Mouse (Mus musculus) lung, postnatal 36 days (tissue): Measurements from ENCODE around the gene St6galnac4.
A peak's percentile ranks its signal among the peaks of the same experiment; 100 is the strongest.

Experiments
- DNase-seq: peaks from one replicate; pipeline ENCODE4 v3.0.0; 2022; ENCODE audit warnings: mixed read lengths

Gene St6galnac4

DNA sequence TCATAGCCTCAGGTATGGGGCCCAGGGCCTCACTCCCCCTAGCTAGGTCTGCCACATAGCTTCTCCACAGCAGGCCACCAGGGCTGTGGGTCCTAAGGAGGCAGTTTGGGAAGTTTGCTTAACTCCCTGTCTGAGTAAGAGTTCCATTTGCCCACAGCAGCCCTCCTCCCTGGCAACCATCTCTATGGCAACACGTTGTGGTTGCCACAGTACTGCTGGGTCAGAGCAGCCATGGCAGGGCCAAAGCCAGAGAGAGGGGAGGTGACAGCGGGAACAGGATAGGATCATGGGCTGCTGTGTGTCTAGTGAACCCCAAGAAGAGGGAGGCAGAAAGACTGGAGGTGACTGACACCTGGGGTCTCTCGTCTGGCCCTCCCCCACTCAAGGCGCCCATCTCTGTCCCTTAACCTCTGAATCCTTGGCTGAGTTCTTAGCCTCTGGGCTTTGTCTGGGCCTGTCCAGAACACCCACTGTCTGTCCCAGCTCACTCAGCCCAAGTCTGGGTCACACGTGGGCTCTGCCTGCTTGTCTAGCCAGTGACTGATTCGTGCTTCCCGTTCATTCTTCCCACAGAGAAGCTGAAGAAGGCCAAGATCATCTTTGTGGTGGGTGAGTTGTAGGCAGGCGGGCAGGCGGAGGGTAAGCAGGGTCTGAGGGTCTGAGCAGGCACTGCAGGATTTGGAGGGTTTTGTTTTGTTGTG lies 42.5 kb downstream of the St6galnac4 start:
- peak; percentile 82 for DNase-seq

DNA sequence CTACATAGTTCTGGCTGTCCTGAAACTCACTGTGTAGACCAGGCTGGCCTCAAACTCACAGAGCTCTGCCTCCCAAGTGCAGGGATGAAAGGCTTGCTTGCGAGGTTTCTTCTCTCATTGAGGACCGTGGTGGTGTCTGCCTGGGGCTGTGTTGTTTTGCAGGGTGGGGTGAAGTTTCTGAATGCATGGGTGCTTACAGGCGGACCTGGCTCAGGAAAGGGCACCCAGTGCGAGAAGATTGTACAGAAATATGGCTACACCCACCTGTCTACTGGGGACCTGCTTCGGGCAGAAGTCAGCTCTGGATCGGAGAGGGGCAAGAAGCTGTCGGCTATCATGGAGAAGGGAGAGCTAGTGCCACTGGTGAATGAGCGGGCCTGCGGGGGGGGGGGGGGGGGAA lies 43.1 kb downstream of the St6galnac4 start:
- no peak for DNase-seq

DNA sequence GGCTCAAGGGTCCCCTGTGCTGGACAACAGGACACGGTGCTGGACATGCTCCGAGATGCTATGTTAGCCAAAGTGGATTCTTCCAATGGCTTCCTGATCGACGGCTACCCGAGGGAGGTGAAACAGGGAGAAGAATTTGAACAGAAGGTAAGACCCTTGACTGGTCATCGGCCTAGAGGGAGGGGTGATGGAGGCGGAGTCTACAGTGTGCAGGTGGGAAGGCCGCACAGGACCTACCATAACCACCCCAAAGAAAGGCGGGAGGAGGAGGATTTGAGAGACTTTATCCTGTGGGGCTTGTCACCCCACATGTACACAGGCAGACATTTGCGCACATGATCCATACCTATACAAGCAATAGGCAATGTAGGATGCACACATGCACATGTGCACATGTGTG lies 44.2 kb downstream of the St6galnac4 start:
- DNase-seq: no peak

DNA sequence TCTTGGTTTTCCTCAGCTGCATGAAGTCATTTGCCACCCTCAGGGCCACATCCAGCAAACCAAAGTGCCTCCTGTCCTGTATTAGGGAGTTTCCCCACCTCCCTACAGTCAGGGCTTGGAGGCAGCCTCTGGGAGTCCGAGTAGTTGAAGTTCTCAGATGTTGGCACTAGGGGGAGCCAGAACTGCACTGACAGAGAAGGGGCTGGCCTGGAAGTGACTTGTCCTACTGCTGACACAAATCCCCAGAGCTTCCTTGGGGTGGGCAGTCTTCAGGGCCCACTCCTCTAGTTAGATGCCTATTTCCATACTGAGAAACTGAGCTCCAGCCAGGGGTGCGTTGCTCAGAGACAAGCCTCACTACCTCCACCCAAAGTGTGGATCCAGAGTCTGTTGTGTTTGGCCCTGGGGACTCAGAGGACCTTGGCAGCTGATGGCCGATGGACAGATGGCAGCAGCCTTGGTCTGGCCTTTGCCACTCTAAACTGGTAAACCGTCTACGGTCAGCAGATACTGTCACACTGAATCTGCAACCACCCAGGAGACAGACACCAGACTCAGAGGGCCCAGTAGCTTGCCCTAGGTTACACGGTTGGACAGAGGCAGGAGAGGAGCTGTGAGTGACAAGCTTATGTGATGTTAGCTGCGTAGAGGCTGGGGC lies 45.0 kb downstream of the St6galnac4 start:
- DNase-seq: peak; percentile 92

DNA sequence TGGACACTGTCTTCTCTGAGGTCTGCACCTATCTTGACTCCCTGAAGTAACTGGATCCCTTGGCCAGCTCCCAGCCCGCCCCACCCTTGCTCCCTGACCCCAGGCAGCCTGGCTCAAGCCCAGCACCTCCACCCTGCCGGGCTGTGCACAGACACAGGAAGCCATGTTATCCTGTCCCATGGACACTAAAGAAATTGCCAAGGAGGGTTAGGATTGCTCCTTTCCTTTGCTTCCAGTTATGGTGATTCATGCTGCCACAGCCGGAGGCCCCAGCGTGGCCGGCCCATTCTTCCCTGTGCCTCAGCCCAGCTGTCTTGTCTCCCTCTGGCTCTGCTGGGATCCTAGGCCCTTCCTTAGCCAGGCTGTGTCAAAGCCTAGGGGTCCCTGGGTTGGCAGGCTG lies 46.8 kb downstream of the St6galnac4 start:
- peak; percentile 83 for DNase-seq

DNA sequence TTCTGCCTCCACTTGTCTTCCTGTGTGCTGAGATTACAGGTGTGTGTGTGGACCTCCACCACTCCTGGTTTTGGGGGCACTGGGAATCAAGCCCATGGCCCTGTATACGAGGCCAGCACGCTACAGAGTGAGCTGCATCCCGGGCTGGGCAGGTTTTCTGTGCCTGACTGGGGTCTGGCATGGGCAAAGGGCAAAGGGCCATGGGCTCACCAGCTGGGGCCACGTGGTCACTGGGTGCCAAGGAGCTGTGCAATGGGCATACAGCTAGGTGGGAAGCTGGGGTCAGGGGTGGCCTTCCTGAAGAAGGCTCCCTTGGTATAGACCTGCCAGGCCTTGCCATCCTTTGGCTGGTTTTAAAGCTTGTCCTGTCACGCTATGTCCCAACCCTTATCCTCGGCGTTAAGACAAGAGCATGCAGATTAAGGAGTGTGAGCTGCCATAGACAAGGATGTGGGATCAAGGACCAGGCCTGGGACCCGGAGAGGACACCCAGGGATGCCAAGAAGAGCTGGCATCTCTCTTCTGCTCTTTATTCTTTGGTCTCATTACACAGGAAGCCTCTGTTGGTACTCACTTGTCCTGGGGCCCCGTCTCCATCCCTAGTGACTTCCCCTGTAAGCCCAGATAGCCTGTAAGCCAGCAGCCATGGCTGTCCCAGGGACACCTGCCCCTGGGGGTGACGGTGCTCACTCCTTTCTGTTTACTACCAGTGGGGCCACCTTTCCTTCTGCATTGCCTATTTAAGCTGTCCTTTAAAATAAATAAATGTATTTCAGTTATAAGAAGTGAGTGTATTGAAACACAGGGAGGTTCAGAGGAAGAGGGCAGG lies 47.6 kb downstream of the St6galnac4 start:
- DNase-seq: no peak

DNA sequence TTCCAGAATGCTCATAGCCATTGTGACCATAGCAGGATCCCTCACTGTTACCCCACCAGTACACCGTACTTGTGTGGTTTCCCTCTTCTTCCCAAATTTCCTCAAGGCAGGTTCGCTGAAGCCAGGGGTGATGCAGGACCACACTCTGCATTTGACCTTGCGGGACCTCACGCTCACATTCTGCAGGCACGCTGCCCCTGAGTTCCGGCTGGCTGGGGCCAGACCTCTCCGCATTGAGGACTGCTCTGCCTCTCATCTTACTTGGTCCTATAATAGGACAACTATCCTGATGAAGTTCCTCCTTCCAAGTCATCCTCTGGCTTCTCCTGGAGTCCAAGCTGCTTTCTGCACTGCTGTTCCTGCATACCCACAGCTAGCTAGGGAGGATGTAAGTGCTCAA lies 49.7 kb downstream of the St6galnac4 start:
- DNase-seq: no peak

DNA sequence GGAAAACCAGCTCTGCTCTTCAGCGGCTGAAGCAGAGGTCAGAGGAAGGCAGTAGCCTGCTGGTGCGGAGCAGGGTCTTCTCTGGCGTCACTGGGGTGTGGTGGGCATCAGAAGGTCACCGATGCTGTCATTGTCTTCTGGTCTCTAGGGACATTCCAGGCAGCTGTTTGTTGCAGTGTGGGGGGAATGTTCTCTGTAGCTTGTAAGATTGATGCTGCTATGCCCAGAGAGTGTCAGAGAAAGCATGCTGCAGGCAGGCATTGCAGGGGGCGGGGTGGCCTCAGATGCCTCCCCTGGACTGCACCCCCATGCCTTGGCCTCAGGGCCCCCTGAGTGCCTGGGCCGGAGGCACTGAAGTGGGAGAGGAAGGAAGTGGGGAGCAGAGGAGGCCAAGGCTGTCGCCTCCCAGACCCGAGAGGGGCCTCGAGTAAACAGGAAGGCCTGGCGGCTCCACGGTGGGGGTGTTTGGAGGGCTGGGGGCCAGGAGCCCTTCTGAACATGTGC lies 50.9 kb downstream of the St6galnac4 start:
- peak; percentile 88 for DNase-seq

DNA sequence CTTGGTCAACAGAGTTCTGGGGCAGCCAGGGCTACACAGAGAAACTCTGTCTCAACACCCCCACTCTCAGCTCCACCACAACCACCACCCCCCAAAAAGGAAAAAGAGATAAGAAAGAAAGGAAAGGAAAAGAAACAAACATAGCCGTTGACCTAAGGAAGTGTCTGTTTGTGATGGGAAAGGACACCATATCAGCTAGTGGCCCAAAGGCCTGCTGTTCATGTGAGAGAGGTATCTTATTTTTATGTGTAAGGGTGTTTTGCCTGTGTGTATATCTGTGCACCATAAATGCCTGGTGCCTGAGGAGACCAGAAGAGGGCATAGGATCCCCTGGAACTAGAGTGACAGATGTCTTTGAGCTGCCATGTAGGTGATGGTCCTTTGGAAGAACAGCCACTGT lies 52.7 kb downstream of the St6galnac4 start:
- DNase-seq: no peak

DNA sequence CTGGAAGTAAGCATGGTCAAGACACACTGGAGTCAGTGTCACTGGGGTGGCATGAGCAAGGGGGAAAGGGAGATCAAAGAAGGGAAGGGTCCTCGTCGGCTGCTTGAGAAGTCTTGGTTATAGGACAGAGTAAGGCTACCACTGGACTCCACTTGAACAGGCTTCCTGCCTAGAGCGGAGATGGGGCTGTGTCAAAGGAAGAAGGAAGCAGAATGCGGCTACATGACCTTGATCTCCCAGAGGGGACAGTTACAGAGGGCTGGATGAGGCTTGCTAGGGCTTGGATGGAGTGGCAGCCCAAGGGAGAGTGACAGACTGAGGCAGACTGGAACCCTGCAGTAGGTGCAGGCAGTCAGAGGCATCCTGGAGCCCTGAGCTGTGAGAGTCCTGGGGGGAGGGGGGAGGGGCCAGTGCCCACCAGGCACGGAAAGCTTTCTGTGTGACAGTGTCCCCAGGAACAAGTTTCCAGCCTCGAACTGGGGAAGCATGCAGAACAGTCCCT lies 53.7 kb downstream of the St6galnac4 start:
- no peak for DNase-seq

DNA sequence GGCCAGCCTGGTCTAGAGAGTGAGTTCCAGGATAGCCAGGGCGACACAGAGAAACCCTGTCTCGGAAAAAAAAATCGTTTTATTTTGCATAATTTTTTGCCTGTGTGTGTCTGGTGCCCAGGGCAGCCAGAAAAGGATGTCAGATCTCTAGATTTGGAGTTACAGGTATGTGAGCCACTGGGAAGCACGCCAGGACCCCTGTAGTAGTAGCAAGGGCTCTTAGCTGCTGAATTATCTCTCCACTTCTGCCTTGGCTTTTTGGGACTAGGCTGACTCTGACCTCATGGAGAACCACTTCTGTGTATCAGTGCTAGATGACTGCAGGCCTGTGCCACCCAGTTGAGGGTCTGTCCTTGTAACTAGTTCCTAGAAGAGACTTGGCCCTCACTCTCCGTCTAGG lies 54.9 kb downstream of the St6galnac4 start:
- DNase-seq: no peak

DNA sequence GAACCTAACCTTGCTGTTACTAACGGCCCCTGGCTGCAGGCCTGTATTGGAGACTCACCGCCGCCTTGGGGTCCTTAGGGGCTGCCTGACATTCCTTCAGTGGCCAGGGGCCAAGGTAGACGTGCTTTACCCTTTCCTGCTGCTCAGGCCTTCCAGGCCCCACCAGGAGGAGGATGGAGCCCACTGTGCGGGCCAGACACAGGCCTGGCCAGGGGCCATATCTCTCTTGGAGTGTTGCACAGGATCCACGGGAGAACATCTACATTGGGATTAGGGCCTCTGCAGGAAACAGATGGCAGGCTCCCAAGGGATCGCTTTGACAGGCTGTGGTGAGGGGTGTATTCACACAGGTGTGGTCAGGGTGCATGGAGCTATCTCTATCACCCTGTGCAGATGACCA lies 55.9 kb downstream of the St6galnac4 start:
- no peak for DNase-seq

DNA sequence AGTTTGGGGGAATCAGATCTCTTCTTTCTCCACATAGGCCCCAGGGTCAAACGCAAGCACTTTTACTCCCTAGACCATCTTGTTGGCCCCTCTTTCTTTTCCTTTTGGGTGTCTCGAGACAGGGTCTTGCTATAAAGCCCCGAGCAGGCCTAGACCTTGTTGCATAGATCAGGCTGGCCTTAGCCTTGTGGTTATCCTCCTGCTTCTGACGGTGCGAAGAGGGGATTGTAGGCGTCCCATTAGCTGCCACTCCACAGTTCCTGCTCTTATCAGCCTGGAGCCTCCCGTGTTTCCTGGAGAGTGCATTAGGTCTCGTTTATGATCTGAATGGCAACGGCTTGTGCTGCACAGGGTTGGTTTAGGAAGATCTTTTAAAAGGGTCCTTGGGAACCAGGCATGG lies 57.2 kb downstream of the St6galnac4 start:
- DNase-seq: no peak

DNA sequence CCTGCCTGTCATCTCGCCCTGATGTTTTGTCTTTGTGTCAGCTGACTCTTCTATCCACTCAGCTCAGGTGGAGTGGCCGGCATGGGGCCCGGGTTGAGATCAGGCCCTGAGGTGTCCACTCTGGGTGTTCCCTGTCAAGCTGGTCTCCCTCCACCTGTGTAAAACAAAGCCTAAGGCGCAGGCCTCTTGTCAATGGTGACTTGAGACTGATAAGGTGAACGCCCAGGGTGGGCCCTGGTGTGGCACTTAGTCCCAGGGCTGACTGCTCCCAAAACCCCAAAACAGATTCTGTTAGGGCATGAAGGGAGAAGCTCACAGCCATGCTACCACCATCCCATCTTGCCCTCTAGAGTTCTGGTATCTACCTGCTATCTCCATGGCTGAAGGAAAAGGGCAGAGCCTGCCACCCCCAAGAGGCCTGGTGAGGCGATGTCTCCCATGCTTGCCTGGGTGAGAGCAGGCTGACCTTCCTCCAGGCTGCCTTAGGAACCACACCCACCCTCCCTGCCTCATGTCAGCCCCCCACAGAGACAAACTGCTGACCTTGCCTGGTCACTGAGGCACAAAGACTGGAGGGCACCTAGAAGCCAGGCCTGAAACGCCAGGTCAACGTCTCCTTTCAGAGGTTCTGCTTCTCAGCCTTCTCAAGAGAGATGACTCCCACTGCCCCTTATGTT lies 58.0 kb downstream of the St6galnac4 start:
- no peak for DNase-seq

DNA sequence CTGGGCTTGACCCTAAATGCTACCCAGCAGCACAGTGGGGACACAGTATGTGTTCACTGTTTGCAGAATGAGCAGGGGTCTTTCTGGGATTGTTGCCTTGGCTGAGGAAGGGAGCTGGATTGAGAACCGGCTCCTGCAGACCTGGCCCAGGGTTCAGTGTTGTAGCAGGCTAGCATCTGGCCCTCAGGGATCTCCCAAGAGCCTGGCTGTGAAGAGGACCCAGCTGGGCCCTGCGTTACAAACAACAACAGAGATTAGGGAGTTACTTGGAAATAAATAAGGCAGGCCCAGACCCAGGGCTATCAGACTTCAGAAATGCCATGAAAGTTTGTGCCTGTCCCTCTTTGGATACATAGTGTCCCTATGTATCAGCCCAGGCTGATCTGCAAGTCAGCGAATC lies 58.8 kb downstream of the St6galnac4 start:
- no peak for DNase-seq

DNA sequence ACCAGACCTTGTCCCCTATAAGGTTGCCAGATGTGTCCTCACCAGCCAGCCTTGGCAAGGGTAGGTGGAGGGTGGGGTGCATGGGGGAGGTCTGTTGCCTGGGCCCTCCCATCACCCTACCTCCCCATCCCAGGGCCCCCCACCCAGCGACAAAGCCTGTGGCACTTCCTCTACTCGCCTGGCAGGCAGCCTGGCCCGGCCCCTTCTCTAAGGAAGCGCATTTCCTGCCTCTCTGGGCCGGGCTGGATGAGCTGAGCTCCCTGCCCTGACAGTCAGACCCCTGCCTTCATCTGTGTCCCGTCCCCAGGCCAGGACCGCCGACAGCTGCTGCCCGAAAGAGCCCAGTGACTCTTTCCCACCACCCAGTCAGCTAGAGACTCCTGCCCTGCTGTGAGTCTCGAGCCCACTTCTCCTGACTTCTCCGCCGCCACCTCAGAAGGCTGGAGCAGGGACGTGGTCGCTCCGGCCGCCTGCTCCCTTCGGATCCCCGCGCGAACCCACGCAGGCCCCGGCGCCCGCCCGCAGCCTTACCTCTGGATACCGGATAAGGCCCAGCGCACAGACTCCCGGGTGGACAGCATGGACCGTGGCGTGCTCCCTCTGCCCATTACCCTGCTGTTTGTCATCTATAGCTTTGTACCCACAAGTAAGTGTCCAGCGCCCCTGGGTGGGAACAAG lies 59.6 kb downstream of the St6galnac4 start, which contains the start of gene Eng:
TSS of gene Eng (plus strand) at position 217 of the 678 bp plus-strand sequence.
- DNase-seq: peak; percentile 92

DNA sequence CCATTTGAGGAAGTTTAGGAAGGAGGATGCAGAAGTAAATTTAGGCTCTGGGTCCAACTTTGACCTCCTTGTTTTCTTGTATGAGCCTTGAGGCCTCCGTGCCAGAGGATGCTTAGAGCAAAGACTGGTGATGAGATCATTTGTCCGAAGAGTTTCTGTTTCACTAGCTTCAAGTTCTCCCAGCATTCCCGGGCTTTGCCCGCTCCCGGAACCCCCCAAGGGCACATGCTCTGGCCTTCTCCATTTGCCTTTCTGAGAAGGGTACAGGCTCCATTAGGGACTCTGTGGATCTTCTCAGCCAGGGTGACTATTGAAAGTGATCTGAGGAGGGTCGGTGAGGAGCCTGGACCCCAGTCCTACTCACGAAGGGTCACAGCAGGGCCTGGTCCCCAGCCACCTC lies 60.5 kb downstream of the St6galnac4 start:
- DNase-seq: no peak
